In genomic region chr13:18011055-18011454, GRCm38 (mm10) we compare ENCODE assay signal across 14 mouse cellular contexts.
"Had no signal": no experiment of that assay in that cellular context is flagged by ENCODE, and none has a peak within 500 bp of the region (broad histone marks: within the 10 kb centered on the region; RNA-seq: fewer than 3 reads in every experiment).

No protein-coding gene starts in this region.

- H3K4me1 ChIP-seq: limb, embryonic 12.5 days; limb, embryonic 15.5 days; midbrain, embryonic 13.5 days had no signal

- H3K4me3 ChIP-seq: limb, embryonic 12.5 days; limb, embryonic 15.5 days; midbrain, embryonic 13.5 days had no signal

- H3K27ac ChIP-seq: kidney, postnatal 0 days; limb, embryonic 12.5 days; limb, embryonic 15.5 days; liver, embryonic 14.5 days; macrophage; midbrain, embryonic 13.5 days had no signal

- H3K36me3 ChIP-seq: limb, embryonic 12.5 days; limb, embryonic 15.5 days; midbrain, embryonic 13.5 days had no signal

- ATAC-seq: intestine, postnatal 0 days; liver, postnatal 0 days; midbrain, embryonic 13.5 days had no signal

- H3K4me2 ChIP-seq: limb, embryonic 12.5 days; limb, embryonic 15.5 days; liver, embryonic 11.5 days; midbrain, embryonic 13.5 days had no signal

- H3K9ac ChIP-seq: limb, embryonic 12.5 days; limb, embryonic 15.5 days; liver, embryonic 14.5 days; liver, postnatal 0 days; midbrain, embryonic 13.5 days had no signal

- H3K9me3 ChIP-seq: limb, embryonic 12.5 days; limb, embryonic 15.5 days; midbrain, embryonic 13.5 days had no signal

- H3K27me3 ChIP-seq: limb, embryonic 12.5 days; limb, embryonic 15.5 days; midbrain, embryonic 13.5 days had no signal

- DNase-seq: kidney, adult 2 months; kidney, postnatal 36 days; left cerebral cortex, postnatal 4 days; liver, postnatal 0 days; thymus, adult 18-20 months; thymus, postnatal 36 days had no signal
